In genomic region chr16:11670971-11671310, GRCm38 (mm10) we compare ENCODE assay signal across 10 mouse cellular contexts.
DNase-seq lines count a peak whose midpoint lies in the region; ATAC-seq and TF ChIP-seq lines count a peak whose summit lies in the region.
"Had no signal": no experiment of that assay in that cellular context is flagged by ENCODE, and none has a peak within 500 bp of the region (broad histone marks: within the 10 kb centered on the region; RNA-seq: fewer than 3 reads in every experiment).

No protein-coding gene starts in this region.

- H3K9ac ChIP-seq in hindbrain, embryonic 13.5 days, result no peak overlapping the region
- H3K9ac ChIP-seq in hindbrain, embryonic 11.5 days (ENCODE audit: low read depth, low read length), result no peak overlapping the region
- H3K9ac ChIP-seq in midbrain, embryonic 15.5 days, result no peak overlapping the region
- H3K9ac ChIP-seq: limb, embryonic 15.5 days had no signal

- no peak overlapping the region for H3K27ac ChIP-seq in hindbrain, embryonic 13.5 days
- H3K27ac ChIP-seq in hindbrain, embryonic 11.5 days (ENCODE audit: low read depth, low read length), result no peak overlapping the region
- H3K27ac ChIP-seq in midbrain, embryonic 15.5 days, result peak overlapping the region; percentile 50
- H3K27ac ChIP-seq: limb, embryonic 15.5 days had no signal

- ATAC-seq in hindbrain, embryonic 13.5 days (ENCODE audit: low FRiP score), result peak; percentile 50
- ATAC-seq in hindbrain, embryonic 11.5 days (ENCODE audit: low FRiP score), result no peak
- ATAC-seq in midbrain, embryonic 15.5 days (replicated peaks), result no peak

- 63% methylated on average over 6 of the region's 6 CpGs for WGBS in hindbrain, embryonic 13.5 days
- WGBS in hindbrain, embryonic 11.5 days, result 85% methylated on average over 6 of the region's 6 CpGs
- 69% methylated on average over 6 of the region's 6 CpGs for WGBS in midbrain, embryonic 15.5 days

- peaks cover 15% of the 10 kb centered on the region; the same call in 1 of the 2 replicates for H3K4me1 ChIP-seq in hindbrain, embryonic 13.5 days (replicated peaks)
- no peaks in the 10 kb centered on the region; the same call in 1 of the 2 replicates for H3K4me1 ChIP-seq in hindbrain, embryonic 11.5 days (replicated peaks; ENCODE audit: control insufficient read depth, insufficient read depth, low read length)
- H3K4me1 ChIP-seq in midbrain, embryonic 15.5 days, result peaks cover 4% of the 10 kb centered on the region; the same call in 1 of the 2 replicates
- H3K4me1 ChIP-seq: limb, embryonic 15.5 days had no signal

- no peak for TF ChIP-seq CTCF in brain, embryonic 14.5 days (IDR thresholded peaks at IDR 0.05; ENCODE audit: borderline replicate concordance, extremely low read depth, insufficient read depth, insufficient read length)

- DNase-seq in hindbrain, embryonic 11.5 days (ENCODE audit: low spot score), result no peak
- DNase-seq in brain, embryonic 14.5 days (ENCODE audit: low read depth), result peak; percentile 47
- peak; percentile 56 to 63 for DNase-seq in heart, adult 9 months (ENCODE audit: low spot score in 2 of 2)
- no peak for DNase-seq in spleen, postnatal 10 days (ENCODE audit: low spot score in 2 of 2)
- no peak for DNase-seq in thymus, postnatal 4 days
- DNase-seq: gastrocnemius, postnatal 14 days; kidney, postnatal 14 days had no signal

- no peak overlapping the region for H3K4me2 ChIP-seq in hindbrain, embryonic 13.5 days
- no peak overlapping the region for H3K4me2 ChIP-seq in hindbrain, embryonic 11.5 days (replicated peaks; ENCODE audit: low read depth, low read length)
- H3K4me2 ChIP-seq in midbrain, embryonic 15.5 days, result no peak overlapping the region
- H3K4me2 ChIP-seq: limb, embryonic 15.5 days had no signal

- no peaks in the 10 kb centered on the region for H3K9me3 ChIP-seq in hindbrain, embryonic 13.5 days
- H3K9me3 ChIP-seq in hindbrain, embryonic 11.5 days (ENCODE audit: control insufficient read depth, low read length), result no peaks in the 10 kb centered on the region
- no peaks in the 10 kb centered on the region for H3K9me3 ChIP-seq in midbrain, embryonic 15.5 days
- H3K9me3 ChIP-seq: limb, embryonic 15.5 days had no signal

- no peak overlapping the region for H3K4me3 ChIP-seq in hindbrain, embryonic 13.5 days
- no peak overlapping the region for H3K4me3 ChIP-seq in hindbrain, embryonic 11.5 days (ENCODE audit: low read depth, low read length)
- H3K4me3 ChIP-seq in midbrain, embryonic 15.5 days, result no peak overlapping the region
- H3K4me3 ChIP-seq: limb, embryonic 15.5 days had no signal

- no peak for TF ChIP-seq POLR2A in brain, embryonic 14.5 days (IDR thresholded peaks at IDR 0.05; ENCODE audit: borderline replicate concordance, extremely low read depth, insufficient read depth, insufficient read length, poor library complexity, severe bottlenecking)

- H3K27me3 ChIP-seq in hindbrain, embryonic 13.5 days, result no peaks in the 10 kb centered on the region
- H3K27me3 ChIP-seq in hindbrain, embryonic 11.5 days (ENCODE audit: control insufficient read depth, insufficient read depth, low read length), result no peaks in the 10 kb centered on the region
- H3K27me3 ChIP-seq in midbrain, embryonic 15.5 days (replicated peaks), result no peaks in the 10 kb centered on the region
- H3K27me3 ChIP-seq: limb, embryonic 15.5 days had no signal

- H3K36me3 ChIP-seq in hindbrain, embryonic 13.5 days, result no peaks in the 10 kb centered on the region
- H3K36me3 ChIP-seq in hindbrain, embryonic 11.5 days (ENCODE audit: control insufficient read depth, insufficient read depth, low read length), result no peaks in the 10 kb centered on the region
- no peaks in the 10 kb centered on the region for H3K36me3 ChIP-seq in midbrain, embryonic 15.5 days (replicated peaks)
- H3K36me3 ChIP-seq: limb, embryonic 15.5 days had no signal

Comparison
In these comparisons a context has a peak if more than half of its experiments do, and no peak if none do; other contexts are left out.
1. DNase-seq: peak in brain, embryonic 14.5 days (single experiment) and heart, adult 9 months (2 of 2); none in hindbrain, embryonic 11.5 days (single experiment), spleen, postnatal 10 days (0 of 2) and thymus, postnatal 4 days (single experiment).